Mouse (Mus musculus): ENCODE measurements at regions not wholly inside any gene's neighbourhood (a gene's known extent, or its start where the extent isn't known, plus 50 kb on each side); places are given as distances from the start of the nearest gene placed in this dataset.

- DNase-seq (ENCODE audit: low spot score) (no peak), ATAC-seq (ENCODE audit: insufficient read depth, low read depth) (no peak)
- no peaks in the 10 kb centered on the region for H3K27me3 ChIP-seq (ENCODE audit: control insufficient read depth, insufficient read depth, low read length)
- no peaks in the 10 kb centered on the region for H3K36me3 ChIP-seq (replicated peaks; ENCODE audit: control insufficient read depth, insufficient read depth, low read length)
- H3K4me3 ChIP-seq (ENCODE audit: low read depth, low read length) = no peak overlapping the region
- no peak overlapping the region for H3K4me2 ChIP-seq (ENCODE audit: low read depth, low read length)
- TF ChIP-seq CTCF (IDR thresholded peaks at IDR 0.05; ENCODE audit: low read depth) = no peak
- no peak for TF ChIP-seq EP300 (IDR thresholded peaks at IDR 0.05; ENCODE audit: low read depth)
- no peak overlapping the region for H3K9ac ChIP-seq (replicated peaks; ENCODE audit: low read depth, low read length)
- WGBS = 44% methylated on average over 1 of the region's 1 CpGs
- no peaks in the 10 kb centered on the region for H3K4me1 ChIP-seq (ENCODE audit: control insufficient read depth, insufficient read depth)
- no peaks in the 10 kb centered on the region for H3K9me3 ChIP-seq (replicated peaks; ENCODE audit: control insufficient read depth, low read length)
- H3K27ac ChIP-seq (ENCODE audit: low read depth) = no peak overlapping the region
These were observed 363.3 kb upstream of the Manea start for GRCm38 (mm10) chr4:26709964-26710363.

- H3K4me1 ChIP-seq (ENCODE audit: control insufficient read depth, insufficient read depth) = no peaks in the 10 kb centered on the region
- WGBS = 58% methylated on average over 3 of the region's 3 CpGs
- no peaks in the 10 kb centered on the region for H3K9me3 ChIP-seq (replicated peaks; ENCODE audit: control insufficient read depth, low read length)
- H3K4me2 ChIP-seq (ENCODE audit: low read depth, low read length) = no peak overlapping the region
- no peak overlapping the region for H3K4me3 ChIP-seq (ENCODE audit: low read depth, low read length)
- no peak overlapping the region for H3K9ac ChIP-seq (replicated peaks; ENCODE audit: low read depth, low read length)
- DNase-seq (ENCODE audit: low spot score) (no peak), ATAC-seq (ENCODE audit: insufficient read depth, low read depth) (no peak)
- H3K27me3 ChIP-seq (ENCODE audit: control insufficient read depth, insufficient read depth, low read length) = no peaks in the 10 kb centered on the region
- TF ChIP-seq EP300 (IDR thresholded peaks at IDR 0.05; ENCODE audit: low read depth) = no peak
- no peak for TF ChIP-seq CTCF (IDR thresholded peaks at IDR 0.05; ENCODE audit: low read depth)
- no peak overlapping the region for H3K27ac ChIP-seq (ENCODE audit: low read depth)
- H3K36me3 ChIP-seq (replicated peaks; ENCODE audit: control insufficient read depth, insufficient read depth, low read length) = no peaks in the 10 kb centered on the region
These were observed 349.3 kb upstream of the Manea start for GRCm38 (mm10) chr4:26695964-26696363.

Data from heart, postnatal 0 days (tissue).